Mouse (Mus musculus): Measurements from ENCODE around the gene Btbd17. TPM values are rescaled to one million over a fixed set of nuclear protein-coding genes. Genes with fewer than 3 reads are reported as not detected.
A peak's percentile ranks its signal among the peaks of the same experiment; 100 is the strongest.

The Btbd17 gene
- polyA plus RNA-seq, 1 experiment from 2014 or later, result 20.4 TPM

- WGBS, result 1% methylated on average over 7 of the region's 7 CpGs
- Histone ChIP-seq H3K27ac (ENCODE audit: low read depth, low read length) (peak overlapping the region; percentile 96), H3K9me3 (ENCODE audit: control insufficient read depth, low read length) (no peaks in the 10 kb centered on the region), H3K36me3 (ENCODE audit: control insufficient read depth, insufficient read depth, low read length) (no peaks in the 10 kb centered on the region), H3K4me1 (ENCODE audit: control insufficient read depth, insufficient read depth, low read length) (peaks cover 28% of the 10 kb centered on the region), H3K27me3 (ENCODE audit: control insufficient read depth, insufficient read depth, low read length) (no peaks in the 10 kb centered on the region), H3K4me3 (ENCODE audit: low read depth, low read length) (peak overlapping the region; percentile 29), H3K4me2 (ENCODE audit: low read depth, low read length) (peak overlapping the region; percentile 93), H3K9ac (replicated peaks; ENCODE audit: low read depth, low read length) (peak overlapping the region; percentile 48)
- ATAC-seq (ENCODE audit: low read depth), result peak; percentile 82
Measured at GRCm38 (mm10) chr11:114795231-114795746, 456 bp downstream of the Btbd17 start.

GRCm38 (mm10) chr11:114794691-114795090, 1.1 kb downstream of the Btbd17 start:
- Histone ChIP-seq H3K9me3 (ENCODE audit: control insufficient read depth, low read length) (no peaks in the 10 kb centered on the region), H3K27me3 (ENCODE audit: control insufficient read depth, insufficient read depth, low read length) (no peaks in the 10 kb centered on the region), H3K4me3 (ENCODE audit: low read depth, low read length) (peak overlapping the region; percentile 29), H3K4me2 (ENCODE audit: low read depth, low read length) (peak overlapping the region; percentile 93; the same call in 1 of the 2 replicates), H3K9ac (replicated peaks; ENCODE audit: low read depth, low read length) (no peak overlapping the region; the same call in 1 of the 2 replicates), H3K36me3 (ENCODE audit: control insufficient read depth, insufficient read depth, low read length) (no peaks in the 10 kb centered on the region), H3K27ac (ENCODE audit: low read depth, low read length) (peak overlapping the region; percentile 96), H3K4me1 (ENCODE audit: control insufficient read depth, insufficient read depth, low read length) (peaks cover 28% of the 10 kb centered on the region)
- peak; percentile 7; the same call in 1 of the 2 replicates for ATAC-seq (ENCODE audit: low read depth)
- WGBS, result 26% methylated on average over 4 of the region's 4 CpGs

- H3K4me1 ChIP-seq (ENCODE audit: control insufficient read depth, insufficient read depth, low read length), result peaks cover 28% of the 10 kb centered on the region
- no peak overlapping the region for H3K4me3 ChIP-seq (ENCODE audit: low read depth, low read length)
Measured at GRCm38 (mm10) chr11:114793868-114794545, 1.7 kb downstream of the Btbd17 start.

GRCm38 (mm10) chr11:114792931-114793494, 2.7 kb downstream of the Btbd17 start:
- Histone ChIP-seq H3K4me3 (ENCODE audit: low read depth, low read length) (no peak overlapping the region), H3K27ac (ENCODE audit: low read depth, low read length) (no peak overlapping the region), H3K36me3 (ENCODE audit: control insufficient read depth, insufficient read depth, low read length) (no peaks in the 10 kb centered on the region), H3K4me2 (ENCODE audit: low read depth, low read length) (peak overlapping the region; percentile 93; the same call in 1 of the 2 replicates), H3K27me3 (ENCODE audit: control insufficient read depth, insufficient read depth, low read length) (no peaks in the 10 kb centered on the region), H3K4me1 (ENCODE audit: control insufficient read depth, insufficient read depth, low read length) (peaks cover 28% of the 10 kb centered on the region), H3K9me3 (ENCODE audit: control insufficient read depth, low read length) (no peaks in the 10 kb centered on the region), H3K9ac (replicated peaks; ENCODE audit: low read depth, low read length) (0 out of 2 replicates have a peak overlapping the region, but pooled peaks have one; percentile 67)
- no peak for ATAC-seq (ENCODE audit: low read depth)
- WGBS, result 52% methylated on average over 5 of the region's 5 CpGs

More at GRCm38 (mm10) chr11:114793868-114794545, 1.7 kb downstream of the Btbd17 start:
- peak overlapping the region; percentile 39; the same call in 1 of the 2 replicates for H3K9ac ChIP-seq (replicated peaks; ENCODE audit: low read depth, low read length)
- no peaks in the 10 kb centered on the region for H3K36me3 ChIP-seq (ENCODE audit: control insufficient read depth, insufficient read depth, low read length)
- H3K27ac ChIP-seq (ENCODE audit: low read depth, low read length), result peak overlapping the region; percentile 45
- no peaks in the 10 kb centered on the region for H3K27me3 ChIP-seq (ENCODE audit: control insufficient read depth, insufficient read depth, low read length)
- WGBS, result 46% methylated on average over 19 of the region's 19 CpGs
- no peaks in the 10 kb centered on the region for H3K9me3 ChIP-seq (ENCODE audit: control insufficient read depth, low read length)
- no peak for ATAC-seq (ENCODE audit: low read depth)
- H3K4me2 ChIP-seq (ENCODE audit: low read depth, low read length), result peak overlapping the region; percentile 93; the same call in 1 of the 2 replicates

GRCm38 (mm10) chr11:114791891-114792411, 3.8 kb downstream of the Btbd17 start:
- no peaks in the 10 kb centered on the region for H3K36me3 ChIP-seq (ENCODE audit: control insufficient read depth, insufficient read depth, low read length)
- H3K4me3 ChIP-seq (ENCODE audit: low read depth, low read length), result peak overlapping the region; percentile 45
- no peak for ATAC-seq (ENCODE audit: low read depth)
- peak overlapping the region; percentile 74 for H3K27ac ChIP-seq (ENCODE audit: low read depth, low read length)
- no peaks in the 10 kb centered on the region for H3K9me3 ChIP-seq (ENCODE audit: control insufficient read depth, low read length)
- peaks cover 28% of the 10 kb centered on the region for H3K4me1 ChIP-seq (ENCODE audit: control insufficient read depth, insufficient read depth, low read length)
- 2% methylated on average over 54 of the region's 59 CpGs for WGBS
- H3K27me3 ChIP-seq (ENCODE audit: control insufficient read depth, insufficient read depth, low read length), result no peaks in the 10 kb centered on the region
- H3K9ac ChIP-seq (replicated peaks; ENCODE audit: low read depth, low read length), result peak overlapping the region; percentile 67
- peak overlapping the region; percentile 93 for H3K4me2 ChIP-seq (ENCODE audit: low read depth, low read length)

- WGBS, result 4% methylated on average over 45 of the region's 50 CpGs
Measured at GRCm38 (mm10) chr11:114791351-114791889, 4.3 kb downstream of the Btbd17 start.

GRCm38 (mm10) chr11:114790841-114791240, 4.9 kb downstream of the Btbd17 start:
- no peak for ATAC-seq (ENCODE audit: low read depth)
- Histone ChIP-seq H3K36me3 (ENCODE audit: control insufficient read depth, insufficient read depth, low read length) (no peaks in the 10 kb centered on the region), H3K27me3 (ENCODE audit: control insufficient read depth, insufficient read depth, low read length) (peaks cover 3% of the 10 kb centered on the region; the same call in 1 of the 2 replicates), H3K4me3 (ENCODE audit: low read depth, low read length) (no peak overlapping the region), H3K9me3 (ENCODE audit: control insufficient read depth, low read length) (no peaks in the 10 kb centered on the region), H3K27ac (ENCODE audit: low read depth, low read length) (no peak overlapping the region), H3K4me2 (ENCODE audit: low read depth, low read length) (peak overlapping the region; percentile 93), H3K9ac (replicated peaks; ENCODE audit: low read depth, low read length) (0 out of 2 replicates have a peak overlapping the region, but pooled peaks have one; percentile 7), H3K4me1 (ENCODE audit: control insufficient read depth, insufficient read depth, low read length) (peaks cover 22% of the 10 kb centered on the region)
- 23% methylated on average over 4 of the region's 4 CpGs for WGBS

More at GRCm38 (mm10) chr11:114791351-114791889, 4.3 kb downstream of the Btbd17 start:
- Histone ChIP-seq H3K27ac (ENCODE audit: low read depth, low read length) (peak overlapping the region; percentile 74), H3K9me3 (ENCODE audit: control insufficient read depth, low read length) (no peaks in the 10 kb centered on the region), H3K4me1 (ENCODE audit: control insufficient read depth, insufficient read depth, low read length) (peaks cover 28% of the 10 kb centered on the region), H3K9ac (replicated peaks; ENCODE audit: low read depth, low read length) (peak overlapping the region; percentile 67), H3K4me3 (ENCODE audit: low read depth, low read length) (peak overlapping the region; percentile 45), H3K36me3 (ENCODE audit: control insufficient read depth, insufficient read depth, low read length) (no peaks in the 10 kb centered on the region), H3K27me3 (ENCODE audit: control insufficient read depth, insufficient read depth, low read length) (no peaks in the 10 kb centered on the region), H3K4me2 (ENCODE audit: low read depth, low read length) (peak overlapping the region; percentile 93)
- no peak for ATAC-seq (ENCODE audit: low read depth)

- Histone ChIP-seq H3K36me3 (ENCODE audit: control insufficient read depth, insufficient read depth, low read length) (no peaks in the 10 kb centered on the region), H3K27ac (ENCODE audit: low read depth, low read length) (no peak overlapping the region), H3K4me3 (ENCODE audit: low read depth, low read length) (no peak overlapping the region), H3K27me3 (ENCODE audit: control insufficient read depth, insufficient read depth, low read length) (peaks cover 3% of the 10 kb centered on the region; the same call in 1 of the 2 replicates), H3K4me2 (ENCODE audit: low read depth, low read length) (no peak overlapping the region), H3K9me3 (ENCODE audit: control insufficient read depth, low read length) (no peaks in the 10 kb centered on the region), H3K9ac (replicated peaks; ENCODE audit: low read depth, low read length) (no peak overlapping the region), H3K4me1 (ENCODE audit: control insufficient read depth, insufficient read depth, low read length) (peaks cover 17% of the 10 kb centered on the region)
- ATAC-seq (ENCODE audit: low read depth), result no peak
- 74% methylated on average over 12 of the region's 12 CpGs for WGBS
Measured at GRCm38 (mm10) chr11:114790171-114790570, 5.6 kb downstream of the Btbd17 start.

All from neural tube, embryonic 14.5 days (tissue).